Mouse (Mus musculus): ENCODE results near the gene Tmtc2.

Gene Tmtc2

GRCm38 (mm10) chr10:105544004-105545003 lies 29.9 kb downstream of the Tmtc2 start:
- no peak for DNase-seq (ENCODE audit: low read depth)

GRCm38 (mm10) chr10:105542081-105542480 lies 32.2 kb downstream of the Tmtc2 start:
- DNase-seq (ENCODE audit: low read depth) = no peak

- no peak for DNase-seq (ENCODE audit: low read depth)
Measured at GRCm38 (mm10) chr10:105539697-105540096, 34.6 kb downstream of the Tmtc2 start.

GRCm38 (mm10) chr10:105536910-105537309 lies 37.3 kb downstream of the Tmtc2 start:
- no peak for DNase-seq (ENCODE audit: low read depth)

GRCm38 (mm10) chr10:105535848-105536247 lies 38.4 kb downstream of the Tmtc2 start:
- no peak for DNase-seq (ENCODE audit: low read depth)

DNA sequence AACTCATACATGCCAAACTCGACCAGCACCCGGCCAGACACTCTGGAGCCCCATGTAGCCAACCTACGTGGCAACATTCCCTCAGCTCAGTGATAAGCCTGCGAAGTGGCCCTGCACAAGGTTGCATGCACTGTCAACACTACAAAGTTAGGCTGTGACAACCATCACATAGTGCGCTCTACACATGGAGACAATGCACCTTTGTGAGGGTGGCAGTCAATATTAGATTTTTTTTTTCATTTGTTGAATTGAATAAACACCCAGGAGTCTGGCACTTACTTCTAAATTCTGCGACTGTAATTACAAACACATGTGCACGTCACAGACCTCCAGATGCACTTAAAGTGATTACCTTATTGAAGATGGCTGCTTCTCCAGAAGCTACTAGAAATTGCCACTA lies 41.5 kb downstream of the Tmtc2 start:
- DNase-seq (ENCODE audit: low read depth) = no peak

DNA sequence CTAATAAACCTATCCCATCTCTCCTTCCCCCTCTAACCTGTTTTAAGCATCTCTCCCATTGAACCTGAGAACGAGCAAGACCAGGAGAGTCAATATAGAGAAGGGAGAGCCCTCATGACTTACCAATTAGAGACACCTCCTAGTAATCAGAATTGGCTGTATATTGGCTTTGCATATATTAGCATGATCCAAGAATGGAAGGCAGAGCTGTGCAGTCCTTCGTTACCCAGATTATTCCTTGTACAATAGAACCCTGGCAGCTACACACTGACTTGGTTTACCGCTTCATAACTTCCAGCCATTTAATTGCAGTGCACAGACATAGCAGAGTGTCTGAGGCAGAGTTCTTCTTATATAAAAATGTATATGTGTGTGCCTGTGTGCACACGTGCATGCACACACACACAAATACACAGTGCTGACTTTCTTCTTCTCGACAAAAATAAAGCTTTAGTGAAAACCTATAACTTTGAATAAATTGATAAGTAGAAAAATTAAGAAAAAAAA lies 42.2 kb downstream of the Tmtc2 start:
- DNase-seq (ENCODE audit: low read depth) = no peak

DNA sequence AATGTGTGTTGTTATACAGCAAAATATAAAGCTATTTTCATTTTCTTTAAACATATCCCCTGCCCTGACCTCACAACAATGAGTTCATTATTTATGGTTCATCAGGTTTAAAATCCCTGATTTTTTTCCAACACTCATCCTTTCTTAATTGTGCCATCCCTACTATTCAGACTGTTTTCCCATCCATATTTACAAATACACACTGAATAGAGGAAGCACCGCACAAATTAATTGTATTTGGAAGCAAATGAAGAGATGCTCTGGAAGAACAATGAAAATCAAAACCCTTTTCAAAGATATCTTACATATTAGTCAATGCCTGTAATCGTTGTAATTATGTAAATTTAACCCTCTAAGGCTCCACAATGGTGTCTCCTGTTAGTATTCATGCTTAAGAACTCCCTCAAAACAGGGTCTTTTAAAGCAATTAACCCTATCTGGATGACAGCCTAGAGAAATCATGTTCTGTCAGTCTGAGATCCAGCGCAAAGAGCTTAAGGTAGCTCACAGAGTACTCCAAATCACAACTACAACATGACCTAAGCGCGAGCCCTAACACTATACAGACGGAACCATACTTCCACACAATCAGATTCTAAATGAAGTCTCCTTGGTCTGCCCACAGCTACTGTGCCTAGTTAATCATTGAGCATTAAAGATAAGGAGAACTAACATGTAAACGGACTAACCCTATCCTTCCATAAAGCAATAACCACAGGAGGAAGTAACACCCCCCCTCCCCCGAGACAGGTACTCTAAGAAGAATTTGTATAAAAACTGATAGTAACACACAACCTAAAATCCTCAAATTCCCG lies 43.0 kb downstream of the Tmtc2 start:
- DNase-seq (ENCODE audit: low read depth) = no peak

DNA sequence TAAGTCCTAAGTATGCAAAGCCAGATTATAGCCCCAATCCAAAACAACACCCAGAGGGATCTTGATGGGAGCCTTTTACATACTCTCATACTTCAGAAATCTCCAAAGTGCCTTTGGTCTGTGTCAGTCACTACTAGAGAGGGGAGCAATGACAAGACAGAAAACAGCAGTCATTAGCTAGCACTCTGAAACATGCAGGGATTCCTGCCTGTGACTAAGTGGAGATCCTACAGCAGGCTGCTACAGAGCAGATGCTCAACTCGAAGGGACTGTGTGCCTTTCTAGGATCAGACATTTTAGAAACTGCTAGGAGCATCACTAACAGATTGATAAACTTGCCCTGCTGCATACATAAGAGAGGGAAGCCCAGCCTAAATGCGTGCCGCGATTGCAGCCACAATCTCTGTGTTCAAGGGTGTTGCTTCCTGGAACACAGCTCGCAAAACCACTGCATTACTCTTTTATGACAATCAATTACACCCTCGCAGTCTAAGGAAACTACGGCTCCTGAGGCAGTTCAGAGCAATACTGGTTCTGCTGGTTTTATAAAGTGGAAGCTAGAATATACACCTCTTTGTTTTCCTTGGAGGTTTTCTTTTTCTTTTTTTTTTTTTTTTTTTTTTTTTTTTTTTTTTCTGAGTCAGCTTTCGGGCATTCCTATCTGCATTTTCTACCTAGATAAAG lies 50.7 kb downstream of the Tmtc2 start:
- no peak for DNase-seq (ENCODE audit: low read depth)

GRCm38 (mm10) chr10:105522431-105522830 lies 51.8 kb downstream of the Tmtc2 start:
- no peak for DNase-seq (ENCODE audit: low read depth)

DNA sequence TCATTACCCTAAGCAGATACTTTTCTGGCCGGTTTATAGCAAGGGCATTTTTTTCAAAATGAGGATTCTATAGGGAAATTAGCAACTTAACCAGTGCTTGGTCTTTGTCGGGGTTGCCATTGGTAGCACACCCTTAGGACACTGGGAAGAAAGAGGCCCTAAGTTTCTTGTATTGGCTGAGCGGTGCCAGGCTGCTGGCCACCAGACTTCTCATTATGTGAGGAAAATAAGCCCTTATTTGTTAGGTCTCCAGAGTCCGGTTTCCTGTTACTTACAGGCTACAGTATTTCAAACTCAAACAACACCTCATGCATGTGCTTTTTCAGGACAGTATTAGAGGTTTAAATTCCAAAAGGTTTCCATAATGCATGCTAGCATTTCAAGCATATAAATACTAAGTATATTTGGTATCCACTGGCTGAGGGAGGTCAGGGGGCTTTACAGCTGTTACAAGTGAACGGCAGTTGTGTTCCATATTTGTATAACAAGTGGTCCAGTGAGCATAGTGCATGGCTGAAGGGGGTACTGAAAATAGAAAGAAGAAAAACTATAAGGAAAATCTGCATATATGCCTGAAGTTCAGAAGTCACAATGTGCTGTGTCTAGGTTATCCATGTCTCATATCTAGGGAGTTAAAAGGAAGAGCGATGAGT lies 55.0 kb downstream of the Tmtc2 start:
- DNase-seq (ENCODE audit: low read depth) = no peak

DNA sequence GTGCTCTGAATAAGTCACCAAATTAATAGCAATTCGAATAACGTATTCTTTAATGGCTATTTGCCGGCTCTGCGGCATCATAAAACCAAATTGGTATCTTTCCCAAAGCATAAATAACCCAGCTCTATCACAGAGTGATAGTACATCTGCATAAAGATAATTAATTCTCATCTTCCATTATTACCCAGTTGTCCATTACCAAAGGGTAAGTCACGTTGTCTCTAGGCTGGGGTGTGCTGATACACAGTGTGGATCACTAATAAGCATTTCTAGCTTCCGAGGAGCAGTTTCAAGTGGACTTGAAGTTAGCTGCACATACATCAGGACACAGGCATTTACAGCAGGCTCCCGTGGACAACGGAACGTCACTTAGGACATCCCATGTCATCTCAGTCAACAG lies 56.1 kb downstream of the Tmtc2 start:
- DNase-seq (ENCODE audit: low read depth) = no peak

DNA sequence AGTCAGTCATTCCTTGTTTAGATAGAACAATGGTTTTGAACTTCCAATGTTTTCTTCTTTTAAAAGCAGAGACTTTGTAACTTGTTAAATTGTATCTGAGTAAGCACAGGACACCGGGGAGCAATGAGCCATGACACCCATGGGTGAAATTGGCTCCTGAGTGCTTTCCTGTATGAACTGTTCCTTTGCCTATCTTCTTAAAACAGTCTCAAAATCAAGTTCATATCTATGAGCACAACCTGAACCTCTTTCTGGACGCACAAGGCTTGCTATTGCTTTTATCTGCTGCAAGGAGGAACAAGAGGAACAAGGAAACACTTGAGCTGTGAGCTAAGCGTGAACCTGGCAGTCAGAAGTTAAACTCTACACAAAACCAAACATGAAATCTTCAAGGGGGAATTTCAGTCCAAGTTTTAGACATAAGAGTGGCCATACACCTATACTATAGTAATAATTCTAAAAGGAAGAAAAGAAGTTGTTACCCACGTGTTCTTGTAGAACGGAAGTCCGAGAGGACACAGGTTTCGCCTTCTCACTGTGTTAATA lies 60.4 kb downstream of the Tmtc2 start:
- no peak for DNase-seq (ENCODE audit: low read depth)

- no peak for DNase-seq (ENCODE audit: low read depth)
Measured at GRCm38 (mm10) chr10:105509896-105510272, 64.4 kb downstream of the Tmtc2 start.

GRCm38 (mm10) chr10:105509146-105509895 lies 64.9 kb downstream of the Tmtc2 start:
- no peak for DNase-seq (ENCODE audit: low read depth)

DNA sequence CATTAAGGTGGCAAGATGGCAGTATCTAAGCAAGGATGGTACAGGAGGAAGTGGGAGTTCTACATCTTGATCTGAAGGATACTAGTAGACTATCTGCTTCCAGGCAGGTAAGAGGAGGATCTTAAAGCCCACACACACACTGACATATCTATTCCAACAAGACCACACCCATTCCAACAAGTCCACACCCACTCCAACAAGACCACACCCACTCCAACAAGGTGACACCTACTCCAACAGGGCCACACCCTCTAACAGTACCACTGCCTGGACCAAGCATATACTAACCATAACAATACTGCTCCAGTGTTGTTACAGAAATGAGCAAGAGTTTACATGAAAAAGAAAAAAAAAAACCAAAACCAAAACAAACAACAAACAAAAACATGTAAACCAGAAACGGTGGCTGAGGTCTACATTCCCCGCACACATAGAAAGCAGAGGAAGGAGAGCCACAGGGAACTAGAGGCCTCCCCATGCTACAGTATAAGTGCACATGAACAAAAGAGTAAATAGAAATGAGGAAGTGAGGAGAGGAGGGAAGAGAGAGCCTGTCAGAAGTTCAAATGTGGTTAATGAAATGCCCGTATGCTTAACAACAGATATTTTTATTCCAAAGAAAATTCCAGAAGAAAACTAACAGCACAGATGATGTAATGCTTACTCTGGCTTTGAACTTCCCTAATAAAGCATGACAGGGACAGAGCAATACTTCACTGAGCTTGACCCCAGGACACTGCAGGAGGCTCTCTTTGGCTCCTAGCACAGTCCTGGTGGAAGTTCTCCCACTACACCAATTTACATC lies 66.1 kb downstream of the Tmtc2 start:
- no peak for DNase-seq (ENCODE audit: low read depth)

DNA sequence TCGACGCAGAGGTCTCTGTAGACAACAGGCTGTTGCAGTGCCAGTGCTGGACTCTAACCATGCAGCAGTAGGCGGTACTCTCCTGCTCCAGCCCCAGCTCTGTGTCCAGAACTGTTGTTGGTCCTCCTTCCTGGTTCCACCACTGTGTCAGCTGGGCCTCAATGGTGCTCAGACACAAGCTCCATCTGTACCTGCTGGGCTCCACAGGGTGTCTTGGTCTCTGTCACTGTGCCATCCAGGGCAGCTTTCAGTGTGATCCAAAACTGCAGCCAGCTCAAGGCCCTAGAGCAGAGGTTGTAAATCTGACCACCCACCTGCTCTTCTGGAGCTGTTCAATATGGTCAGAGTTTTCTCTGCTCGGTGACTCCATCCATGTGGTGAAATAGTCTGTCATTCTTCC lies 68.2 kb downstream of the Tmtc2 start:
- no peak for DNase-seq (ENCODE audit: low read depth)

GRCm38 (mm10) chr10:105504472-105504871 lies 69.8 kb downstream of the Tmtc2 start:
- no peak for DNase-seq (ENCODE audit: low read depth)

- DNase-seq (ENCODE audit: low read depth) = no peak
Measured at GRCm38 (mm10) chr10:105501736-105502135, 72.5 kb downstream of the Tmtc2 start.

- DNase-seq (ENCODE audit: low read depth) = no peak
Measured at GRCm38 (mm10) chr10:105500482-105500881, 73.8 kb downstream of the Tmtc2 start.

Data from naive thymus-derived CD4-positive, alpha-beta T cell, adult 2 months (primary cell).